In genomic region chr14:55079214-55079970, GRCm38 (mm10) we compare ENCODE assay signal across 8 mouse cellular contexts. TPM values are rescaled to one million over a fixed set of nuclear protein-coding genes. Genes with fewer than 3 reads are reported as not detected.
A peak's percentile ranks its signal among the peaks of the same experiment; 100 is the strongest.
DNase-seq lines count a peak whose midpoint lies in the region; ATAC-seq and TF ChIP-seq lines count a peak whose summit lies in the region.

No protein-coding gene starts in this region.

- intact Hi-C loops in heart, postnatal 25 days (cut with DNase I): loop anchor here (1.0 to 2.0 kb wide), 2 partner anchors 15 to 55 kb away; partner anchors contain the start of gene Thtpa
- intact Hi-C loops in left cerebral cortex, postnatal 14 days (cut with DNase I): loop anchor here (2.0 kb wide), 1 partner anchor 55 kb away; no protein-coding TSS in a partner anchor

- peak; percentile 87; the same call in 1 of the 2 replicates for TF ChIP-seq CTCF in spleen, adult 2 months (IDR thresholded peaks at IDR 0.05; ENCODE audit: extremely low read depth, insufficient read depth, insufficient read length, insufficient replicate concordance)

- no peak for TF ChIP-seq POLR2A in spleen, adult 2 months (IDR thresholded peaks at IDR 0.05; ENCODE audit: low read depth, low read length)

- H3K4me2 ChIP-seq in forebrain, embryonic 11.5 days (ENCODE audit: low read depth, low read length, severe bottlenecking): no peak overlapping the region
- H3K4me2 ChIP-seq in hindbrain, embryonic 13.5 days: peak overlapping the region; percentile 47

- peaks cover 47% of the 10 kb centered on the region for H3K27me3 ChIP-seq in heart, embryonic 10.5 days (ENCODE audit: insufficient read depth, poor library complexity, severe bottlenecking)
- H3K27me3 ChIP-seq in forebrain, embryonic 11.5 days (ENCODE audit: control insufficient read depth, insufficient read depth, low read length): no peaks in the 10 kb centered on the region; the same call in 1 of the 2 replicates
- 0 out of 2 replicates have a peak, but pooled peaks cover 2% of the 10 kb centered on the region for H3K27me3 ChIP-seq in hindbrain, embryonic 13.5 days
- H3K27me3 ChIP-seq in spleen, adult 2 months (ENCODE audit: control insufficient read depth, insufficient read depth, low read length): no peaks in the 10 kb centered on the region; the same call in 1 of the 2 replicates

- H3K9me3 ChIP-seq in heart, embryonic 10.5 days: no peaks in the 10 kb centered on the region
- H3K9me3 ChIP-seq in forebrain, embryonic 11.5 days (ENCODE audit: control insufficient read depth, low read length): no peaks in the 10 kb centered on the region
- H3K9me3 ChIP-seq in hindbrain, embryonic 13.5 days: no peaks in the 10 kb centered on the region

- H3K9ac ChIP-seq in forebrain, embryonic 11.5 days (ENCODE audit: low read length): no peak overlapping the region
- peak overlapping the region; percentile 63; the same call in 1 of the 2 replicates for H3K9ac ChIP-seq in hindbrain, embryonic 13.5 days

- DNase-seq in heart, embryonic 10.5 days (ENCODE audit: low spot score): no peak
- DNase-seq in heart, postnatal 25 days (ENCODE audit: low spot score): no peak
- peak; percentile 56 for DNase-seq in c-Kit-positive CD71-positive TER-119-negative erythroid progenitor cells, embryonic 14.5 days (ENCODE audit: low read depth)
- peak; percentile 93 for DNase-seq in forebrain, embryonic 11.5 days (ENCODE audit: low spot score)
- DNase-seq in left cerebral cortex, postnatal 14 days (ENCODE audit: low spot score in 2 of 2): peak; percentile 75 to 82
- peak; percentile 48 to 50 for DNase-seq in spleen, adult 2 months (ENCODE audit: low read depth in 1 of 2, low spot score in 2 of 2)

- H3K4me3 ChIP-seq in heart, embryonic 10.5 days: peak overlapping the region; percentile 43
- no peak overlapping the region for H3K4me3 ChIP-seq in forebrain, embryonic 11.5 days (ENCODE audit: low read depth, low read length)
- H3K4me3 ChIP-seq in hindbrain, embryonic 13.5 days: 0 out of 2 replicates have a peak overlapping the region, but pooled peaks have one; percentile 15
- H3K4me3 ChIP-seq in spleen, adult 2 months (ENCODE audit: extremely low read depth, insufficient read depth, insufficient read length): no peak overlapping the region

- WGBS in heart, embryonic 10.5 days: 15% methylated on average over 8 of the region's 8 CpGs
- 24% methylated on average over 8 of the region's 8 CpGs for WGBS in forebrain, embryonic 11.5 days
- 24% methylated on average over 8 of the region's 8 CpGs for WGBS in hindbrain, embryonic 13.5 days
- 40% methylated on average over 8 of the region's 8 CpGs for WGBS in spleen, adult 2 months

- 0 out of 2 replicates have a peak overlapping the region, but pooled peaks have one; percentile 60 for H3K27ac ChIP-seq in heart, embryonic 10.5 days
- H3K27ac ChIP-seq in forebrain, embryonic 11.5 days (ENCODE audit: low read depth, low read length): no peak overlapping the region
- peak overlapping the region; percentile 92 for H3K27ac ChIP-seq in hindbrain, embryonic 13.5 days
- H3K27ac ChIP-seq in spleen, adult 2 months (ENCODE audit: insufficient read depth, low read length): no peak overlapping the region

- ATAC-seq in forebrain, embryonic 11.5 days (replicated peaks; ENCODE audit: low FRiP score): peak; percentile 60
- ATAC-seq in hindbrain, embryonic 13.5 days (ENCODE audit: low FRiP score): peak; percentile 41
- ATAC-seq in megakaryocyte progenitor cell, adult 5-6 weeks (replicated peaks; ENCODE audit: poor library complexity): peak; percentile 93

- H3K4me1 ChIP-seq in heart, embryonic 10.5 days: peaks cover 22% of the 10 kb centered on the region
- H3K4me1 ChIP-seq in forebrain, embryonic 11.5 days (replicated peaks; ENCODE audit: control insufficient read depth, insufficient read depth, low read length): peaks cover 15% of the 10 kb centered on the region; the same call in 1 of the 2 replicates
- H3K4me1 ChIP-seq in hindbrain, embryonic 13.5 days (replicated peaks): peaks cover 67% of the 10 kb centered on the region
- H3K4me1 ChIP-seq in spleen, adult 2 months (ENCODE audit: control insufficient read depth, insufficient read depth, insufficient read length): no peaks in the 10 kb centered on the region; the same call in 1 of the 2 replicates

- H3K36me3 ChIP-seq in heart, embryonic 10.5 days: peaks cover 5% of the 10 kb centered on the region; the same call in 1 of the 2 replicates
- H3K36me3 ChIP-seq in forebrain, embryonic 11.5 days (ENCODE audit: control insufficient read depth, insufficient read depth, low read length): no peaks in the 10 kb centered on the region
- H3K36me3 ChIP-seq in hindbrain, embryonic 13.5 days: peaks cover 8% of the 10 kb centered on the region
- no peaks in the 10 kb centered on the region for H3K36me3 ChIP-seq in spleen, adult 2 months (ENCODE audit: control insufficient read depth, insufficient read depth, low read length)

RNA-seq across cellular contexts. Expression of gene Zfhx2, which starts 12.7 kb away (rescaled TPM):
- 3.8 and 4.2 TPM in 2 replicates for polyA plus RNA-seq in heart, embryonic 10.5 days (2016; fragmentation: Nextera tagmentation; extraction: Ambion mirVana)
- total RNA-seq in heart, postnatal 25 days (2021): 1 to 10 TPM; 2.9 to 3.6 TPM
- polyA plus RNA-seq in forebrain, embryonic 11.5 days (2014; fragmentation: Nextera tagmentation; extraction: Ambion mirVana): 15.9 TPM in 2 replicates
- polyA plus RNA-seq in hindbrain, embryonic 13.5 days (2015; fragmentation: Nextera tagmentation; extraction: Ambion mirVana): 29.4 and 31.9 TPM in 2 replicates
- total RNA-seq in left cerebral cortex, postnatal 14 days (2021): 10 to 100 TPM; 37.2 to 37.9 TPM
- total RNA-seq in megakaryocyte progenitor cell, adult 5-6 weeks (2015): 2.5 and 3.1 TPM in 2 replicates
- total RNA-seq in megakaryocyte progenitor cell, adult 5-6 weeks (2017): 0.75 and 1.1 TPM in 2 replicates
- polyA plus RNA-seq in spleen, adult 2 months (2012; rRNA removed): 4.2 and 4.5 TPM in 2 replicates

RNA-seq across cellular contexts. Expression of gene Thtpa, which starts 15.2 kb away (rescaled TPM):
- 16.1 and 16.4 TPM in 2 replicates for polyA plus RNA-seq in heart, embryonic 10.5 days (2016; fragmentation: Nextera tagmentation; extraction: Ambion mirVana)
- total RNA-seq in heart, postnatal 25 days (2021): 10 to 100 TPM; 12.3 to 13.2 TPM
- polyA plus RNA-seq in forebrain, embryonic 11.5 days (2014; fragmentation: Nextera tagmentation; extraction: Ambion mirVana): 28.6 and 31.1 TPM in 2 replicates
- 29.8 and 30.7 TPM in 2 replicates for polyA plus RNA-seq in hindbrain, embryonic 13.5 days (2015; fragmentation: Nextera tagmentation; extraction: Ambion mirVana)
- 10 to 100 TPM; 26.7 to 28.1 TPM for total RNA-seq in left cerebral cortex, postnatal 14 days (2021)
- total RNA-seq in megakaryocyte progenitor cell, adult 5-6 weeks (2015): 7.3 and 7.7 TPM in 2 replicates
- total RNA-seq in megakaryocyte progenitor cell, adult 5-6 weeks (2017): 10.9 and 11.5 TPM in 2 replicates
- polyA plus RNA-seq in spleen, adult 2 months (2012; rRNA removed): 4.1 and 4.4 TPM in 2 replicates

RNA-seq across cellular contexts. Expression of gene Ap1g2, which starts 27.0 kb away (rescaled TPM):
- polyA plus RNA-seq in heart, embryonic 10.5 days (2016; fragmentation: Nextera tagmentation; extraction: Ambion mirVana): 15.6 and 18.9 TPM in 2 replicates
- total RNA-seq in heart, postnatal 25 days (2021): 1 to 10 TPM; 4.4 to 4.6 TPM
- 13.9 and 14.8 TPM in 2 replicates for polyA plus RNA-seq in forebrain, embryonic 11.5 days (2014; fragmentation: Nextera tagmentation; extraction: Ambion mirVana)
- 6.5 and 6.6 TPM in 2 replicates for polyA plus RNA-seq in hindbrain, embryonic 13.5 days (2015; fragmentation: Nextera tagmentation; extraction: Ambion mirVana)
- 10 to 100 TPM; 10.4 to 12.3 TPM for total RNA-seq in left cerebral cortex, postnatal 14 days (2021)
- 31.3 and 52.7 TPM in 2 replicates for total RNA-seq in megakaryocyte progenitor cell, adult 5-6 weeks (2015)
- total RNA-seq in megakaryocyte progenitor cell, adult 5-6 weeks (2017): 17.4 and 18.3 TPM in 2 replicates
- 64.9 and 77.2 TPM in 2 replicates for polyA plus RNA-seq in spleen, adult 2 months (2012; rRNA removed)

RNA-seq across cellular contexts. Expression of gene Jph4, which starts 37.3 kb away (rescaled TPM):
- polyA plus RNA-seq in heart, embryonic 10.5 days (2016; fragmentation: Nextera tagmentation; extraction: Ambion mirVana): 0.06 and 0.18 TPM in 2 replicates
- not detected for total RNA-seq in heart, postnatal 25 days (2021)
- polyA plus RNA-seq in forebrain, embryonic 11.5 days (2014; fragmentation: Nextera tagmentation; extraction: Ambion mirVana): 2.9 and 3.7 TPM in 2 replicates
- 22.2 and 22.6 TPM in 2 replicates for polyA plus RNA-seq in hindbrain, embryonic 13.5 days (2015; fragmentation: Nextera tagmentation; extraction: Ambion mirVana)
- 100 to 1,000 TPM; 366 to 372 TPM for total RNA-seq in left cerebral cortex, postnatal 14 days (2021)
- not detected in 2 replicates for total RNA-seq in megakaryocyte progenitor cell, adult 5-6 weeks (2015)
- not detected in 2 replicates for total RNA-seq in megakaryocyte progenitor cell, adult 5-6 weeks (2017)
- polyA plus RNA-seq in spleen, adult 2 months (2012; rRNA removed): 0.33 and 0.50 TPM in 2 replicates

Comparison
In these comparisons a context has a peak if more than half of its experiments do, and no peak if none do; other contexts are left out.
1. DNase-seq: peak in c-Kit-positive CD71-positive TER-119-negative erythroid progenitor cells, embryonic 14.5 days (single experiment), forebrain, embryonic 11.5 days (single experiment), left cerebral cortex, postnatal 14 days (2 of 2) and spleen, adult 2 months (2 of 2); none in heart, embryonic 10.5 days (single experiment) and heart, postnatal 25 days (single experiment).
2. H3K27ac ChIP-seq: peak in heart, embryonic 10.5 days (single experiment) and hindbrain, embryonic 13.5 days (single experiment); none in forebrain, embryonic 11.5 days (single experiment) and spleen, adult 2 months (single experiment).
3. H3K4me3 ChIP-seq: peak in heart, embryonic 10.5 days (single experiment) and hindbrain, embryonic 13.5 days (single experiment); none in forebrain, embryonic 11.5 days (single experiment) and spleen, adult 2 months (single experiment).
4. ATAC-seq: peak in every context shown above with its lines; median percentile 93 in megakaryocyte progenitor cell, adult 5-6 weeks; 60 in forebrain, embryonic 11.5 days; 41 in hindbrain, embryonic 13.5 days.